Mouse (Mus musculus): ENCODE results near the gene AI413582. TPM values are rescaled to one million over a fixed set of nuclear protein-coding genes. Genes with fewer than 3 reads are reported as not detected.

The AI413582 gene
- polyA plus RNA-seq, 1 experiment from 2014 or later = 16.7 TPM

DNA sequence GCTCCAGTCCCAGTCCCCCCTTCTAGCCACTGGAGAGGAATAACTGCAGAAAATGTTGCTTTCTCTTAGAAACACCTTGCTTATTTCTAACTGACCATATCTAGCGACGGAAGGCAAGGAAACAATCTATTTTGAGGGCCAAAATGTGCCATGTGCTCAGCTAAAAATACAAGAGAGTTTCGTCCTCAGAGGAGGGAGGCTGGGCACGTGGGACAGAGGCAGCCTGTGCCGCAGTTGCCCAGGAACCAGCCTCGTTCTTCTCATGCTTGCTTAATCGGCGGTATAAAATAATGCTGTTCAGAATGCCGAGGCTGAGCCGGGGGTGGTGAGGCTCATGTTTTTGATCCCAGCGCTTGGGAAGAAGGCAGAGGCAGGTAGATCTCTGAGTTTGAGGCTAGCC is 21.0 kb downstream of the AI413582 start:
- no peak for DNase-seq
- no peaks in the 10 kb centered on the region for H3K9me3 ChIP-seq (ENCODE audit: low read length)
- no peak for TF ChIP-seq CTCF (IDR thresholded peaks at IDR 0.05; ENCODE audit: low read depth)
- TF ChIP-seq EP300 (IDR thresholded peaks at IDR 0.05; ENCODE audit: low read depth) = no peak
- H3K27ac ChIP-seq (ENCODE audit: low read depth) = no peak overlapping the region
- H3K4me3 ChIP-seq (ENCODE audit: low read depth, low read length) = no peak overlapping the region
- ATAC-seq = no peak
- H3K9ac ChIP-seq (replicated peaks) = no peak overlapping the region
- 79% methylated on average over 11 of the region's 11 CpGs for WGBS (ENCODE audit: insufficient replicate concordance)
- H3K4me1 ChIP-seq (ENCODE audit: insufficient read depth) = peaks cover 4% of the 10 kb centered on the region; the same call in 1 of the 2 replicates
- no peaks in the 10 kb centered on the region for H3K36me3 ChIP-seq (replicated peaks; ENCODE audit: insufficient read depth, low read length)
- no peak overlapping the region for H3K4me2 ChIP-seq (ENCODE audit: low read depth, low read length)
- H3K27me3 ChIP-seq (ENCODE audit: insufficient read depth, low read length) = peaks cover 9% of the 10 kb centered on the region

GRCm38 (mm10) chr17:27541984-27542383 is 23.6 kb downstream of the AI413582 start:
- WGBS (ENCODE audit: insufficient replicate concordance) = 68% methylated on average over 3 of the region's 3 CpGs
- H3K4me1 ChIP-seq (ENCODE audit: insufficient read depth) = peaks cover 4% of the 10 kb centered on the region; the same call in 1 of the 2 replicates
- DNase-seq = no peak
- no peak overlapping the region for H3K27ac ChIP-seq (ENCODE audit: low read depth)
- no peak for ATAC-seq
- no peak overlapping the region for H3K4me2 ChIP-seq (ENCODE audit: low read depth, low read length)
- no peaks in the 10 kb centered on the region for H3K9me3 ChIP-seq (ENCODE audit: low read length)
- no peak for TF ChIP-seq CTCF (IDR thresholded peaks at IDR 0.05; ENCODE audit: low read depth)
- TF ChIP-seq EP300 (IDR thresholded peaks at IDR 0.05; ENCODE audit: low read depth) = no peak
- peaks cover 9% of the 10 kb centered on the region for H3K27me3 ChIP-seq (ENCODE audit: insufficient read depth, low read length)
- H3K36me3 ChIP-seq (replicated peaks; ENCODE audit: insufficient read depth, low read length) = no peaks in the 10 kb centered on the region
- no peak overlapping the region for H3K4me3 ChIP-seq (ENCODE audit: low read depth, low read length)
- no peak overlapping the region for H3K9ac ChIP-seq (replicated peaks)

DNA sequence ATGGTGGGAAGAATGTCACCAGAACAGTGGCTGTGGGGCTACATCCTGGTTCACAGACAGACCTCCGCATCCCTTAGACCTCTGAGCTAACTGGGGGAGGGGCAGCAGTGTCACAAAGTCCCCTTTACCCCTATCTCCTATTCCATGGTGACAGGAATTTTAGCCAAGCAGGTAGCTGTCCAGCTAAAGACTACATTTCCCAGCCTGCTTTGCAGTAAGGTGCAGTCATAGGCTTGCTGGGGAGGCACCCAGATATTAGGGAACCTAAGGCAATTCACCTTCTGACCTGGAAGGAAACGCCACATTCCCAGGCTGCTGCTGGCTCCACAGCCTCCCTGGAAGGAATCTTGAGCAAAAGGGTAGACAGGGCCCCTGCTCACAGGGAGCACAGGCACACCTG is 24.3 kb downstream of the AI413582 start:
- Histone ChIP-seq H3K9me3 (ENCODE audit: low read length) (no peaks in the 10 kb centered on the region), H3K4me2 (ENCODE audit: low read depth, low read length) (no peak overlapping the region), H3K27ac (ENCODE audit: low read depth) (no peak overlapping the region), H3K27me3 (ENCODE audit: insufficient read depth, low read length) (peaks cover 5% of the 10 kb centered on the region; the same call in 1 of the 2 replicates), H3K36me3 (replicated peaks; ENCODE audit: insufficient read depth, low read length) (no peaks in the 10 kb centered on the region), H3K4me3 (ENCODE audit: low read depth, low read length) (no peak overlapping the region), H3K4me1 (ENCODE audit: insufficient read depth) (peaks cover 4% of the 10 kb centered on the region; the same call in 1 of the 2 replicates), H3K9ac (replicated peaks) (no peak overlapping the region)
- ATAC-seq (no peak), DNase-seq (no peak)
- TF ChIP-seq CTCF (IDR thresholded peaks at IDR 0.05; ENCODE audit: low read depth) (no peak), EP300 (IDR thresholded peaks at IDR 0.05; ENCODE audit: low read depth) (no peak)
- WGBS (ENCODE audit: insufficient replicate concordance) = 73% methylated on average over 2 of the region's 2 CpGs

- peak; percentile 92 for DNase-seq
- 4% methylated on average over 10 of the region's 10 CpGs for WGBS (ENCODE audit: insufficient replicate concordance)
- Histone ChIP-seq H3K27ac (ENCODE audit: low read depth) (no peak overlapping the region), H3K36me3 (replicated peaks; ENCODE audit: insufficient read depth, low read length) (no peaks in the 10 kb centered on the region), H3K4me1 (ENCODE audit: insufficient read depth) (peaks cover 6% of the 10 kb centered on the region; the same call in 1 of the 2 replicates), H3K4me3 (ENCODE audit: low read depth, low read length) (no peak overlapping the region), H3K27me3 (ENCODE audit: insufficient read depth, low read length) (no peaks in the 10 kb centered on the region), H3K9me3 (ENCODE audit: low read length) (no peaks in the 10 kb centered on the region), H3K9ac (replicated peaks) (no peak overlapping the region), H3K4me2 (ENCODE audit: low read depth, low read length) (no peak overlapping the region)
- TF ChIP-seq CTCF (IDR thresholded peaks at IDR 0.05; ENCODE audit: low read depth) (peak; percentile 100), EP300 (IDR thresholded peaks at IDR 0.05; ENCODE audit: low read depth) (no peak)
- peak; percentile 63 for ATAC-seq
Observed at GRCm38 (mm10) chr17:27534718-27535117, 30.8 kb downstream of the AI413582 start.

DNA sequence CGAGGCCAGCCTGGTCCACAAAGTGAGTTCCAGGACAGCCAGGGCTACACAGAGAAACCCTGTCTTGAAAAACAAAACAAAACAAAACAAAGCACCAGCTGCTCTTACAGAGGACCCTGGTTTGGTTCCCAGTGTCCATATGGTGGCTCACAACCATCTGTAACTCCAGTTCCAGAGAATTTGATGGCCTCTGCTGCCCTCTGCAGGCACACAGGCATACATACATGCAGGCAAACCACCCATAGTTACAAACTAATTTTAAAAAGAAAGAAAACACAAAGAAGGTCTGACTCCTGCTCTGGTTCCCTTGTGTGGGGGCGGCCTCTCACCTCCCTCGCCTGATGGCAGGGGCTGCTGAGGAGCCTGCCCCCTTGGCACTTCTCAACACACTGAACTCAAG is 32.2 kb downstream of the AI413582 start:
- H3K9ac ChIP-seq (replicated peaks) = no peak overlapping the region
- ATAC-seq (no peak), DNase-seq (no peak)
- peaks cover 6% of the 10 kb centered on the region; the same call in 1 of the 2 replicates for H3K4me1 ChIP-seq (ENCODE audit: insufficient read depth)
- no peak for TF ChIP-seq EP300 (IDR thresholded peaks at IDR 0.05; ENCODE audit: low read depth)
- peak; percentile 48 for TF ChIP-seq CTCF (IDR thresholded peaks at IDR 0.05; ENCODE audit: low read depth)
- no peaks in the 10 kb centered on the region for H3K9me3 ChIP-seq (ENCODE audit: low read length)
- H3K36me3 ChIP-seq (replicated peaks; ENCODE audit: insufficient read depth, low read length) = no peaks in the 10 kb centered on the region
- no peak overlapping the region for H3K4me2 ChIP-seq (ENCODE audit: low read depth, low read length)
- no peak overlapping the region for H3K4me3 ChIP-seq (ENCODE audit: low read depth, low read length)
- no peaks in the 10 kb centered on the region for H3K27me3 ChIP-seq (ENCODE audit: insufficient read depth, low read length)
- WGBS (ENCODE audit: insufficient replicate concordance) = 77% methylated on average over 2 of the region's 3 CpGs
- H3K27ac ChIP-seq (ENCODE audit: low read depth) = no peak overlapping the region

DNA sequence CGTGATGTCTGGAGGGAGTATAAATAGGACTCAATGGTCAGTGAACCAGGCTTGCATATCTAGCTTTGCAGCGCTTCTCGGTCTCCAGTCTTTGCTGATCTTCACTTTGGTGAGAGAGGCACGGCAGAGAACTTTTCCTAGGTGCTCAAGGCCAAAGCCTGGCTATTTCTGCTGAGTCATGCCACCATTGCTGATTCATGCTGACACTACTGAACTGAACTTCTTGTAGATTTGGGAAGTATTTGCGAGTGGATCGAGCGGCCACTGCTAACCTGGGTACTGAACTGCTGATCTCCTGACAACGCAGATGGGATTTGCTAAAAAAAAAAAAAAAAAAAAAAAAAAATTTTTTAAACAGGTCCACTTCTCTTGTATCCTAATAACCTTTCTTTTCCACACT is 33.5 kb downstream of the AI413582 start:
- no peak overlapping the region for H3K9ac ChIP-seq (replicated peaks)
- peaks cover 6% of the 10 kb centered on the region; the same call in 1 of the 2 replicates for H3K4me1 ChIP-seq (ENCODE audit: insufficient read depth)
- no peaks in the 10 kb centered on the region for H3K9me3 ChIP-seq (ENCODE audit: low read length)
- DNase-seq (no peak), ATAC-seq (no peak)
- 0 out of 2 replicates have a peak overlapping the region, but pooled peaks have one; percentile 16 for H3K27ac ChIP-seq (ENCODE audit: low read depth)
- 69% methylated on average over 8 of the region's 8 CpGs for WGBS (ENCODE audit: insufficient replicate concordance)
- H3K36me3 ChIP-seq (replicated peaks; ENCODE audit: insufficient read depth, low read length) = no peaks in the 10 kb centered on the region
- H3K4me2 ChIP-seq (ENCODE audit: low read depth, low read length) = no peak overlapping the region
- TF ChIP-seq CTCF (IDR thresholded peaks at IDR 0.05; ENCODE audit: low read depth) = no peak
- TF ChIP-seq EP300 (IDR thresholded peaks at IDR 0.05; ENCODE audit: low read depth) = no peak
- H3K27me3 ChIP-seq (ENCODE audit: insufficient read depth, low read length) = no peaks in the 10 kb centered on the region
- no peak overlapping the region for H3K4me3 ChIP-seq (ENCODE audit: low read depth, low read length)
